ENCODE assay signal across 21 mouse cellular contexts in genomic region chr19:32285455-32285831, GRCm38 (mm10).
"Had no signal": no experiment of that assay in that cellular context is flagged by ENCODE, and none has a peak within 500 bp of the region (broad histone marks: within the 10 kb centered on the region; RNA-seq: fewer than 3 reads in every experiment).

No protein-coding gene starts in this region.

- H3K9me3 ChIP-seq: heart, embryonic 13.5 days; heart, embryonic 15.5 days; hindbrain, embryonic 13.5 days; hindbrain, embryonic 15.5 days; limb, embryonic 13.5 days; limb, embryonic 15.5 days; liver, embryonic 12.5 days had no signal

- H3K27ac ChIP-seq: gastrocnemius, adult 2 months; heart, embryonic 13.5 days; heart, embryonic 15.5 days; hindbrain, embryonic 13.5 days; hindbrain, embryonic 15.5 days; hindbrain, postnatal 0 days; layer of hippocampus, adult 2 months; left cerebral cortex, adult 2 months; limb, embryonic 13.5 days; limb, embryonic 15.5 days; liver, embryonic 12.5 days; liver, embryonic 14.5 days had no signal

- H3K4me2 ChIP-seq: heart, embryonic 11.5 days; heart, embryonic 13.5 days; heart, embryonic 15.5 days; hindbrain, embryonic 13.5 days; hindbrain, embryonic 15.5 days; limb, embryonic 13.5 days; limb, embryonic 15.5 days; liver, embryonic 12.5 days had no signal

- H3K4me1 ChIP-seq: hindbrain, embryonic 13.5 days; hindbrain, embryonic 15.5 days had no signal

- DNase-seq: gastrocnemius, adult 2 months; gastrocnemius, postnatal 10 days; gastrocnemius, postnatal 25 days; heart, adult 18-20 months; heart, postnatal 14 days; heart, postnatal 36 days; kidney, postnatal 10 days; left cerebral cortex, postnatal 4 days had no signal

- ATAC-seq: hindbrain, postnatal 0 days; intestine, postnatal 0 days; liver, embryonic 12.5 days had no signal

- H3K4me3 ChIP-seq: gastrocnemius, adult 2 months; heart, embryonic 13.5 days; heart, embryonic 15.5 days; hindbrain, embryonic 13.5 days; hindbrain, embryonic 15.5 days; layer of hippocampus, adult 2 months; left cerebral cortex, adult 2 months; limb, embryonic 13.5 days; limb, embryonic 15.5 days; liver, embryonic 12.5 days had no signal

- H3K36me3 ChIP-seq: heart, embryonic 15.5 days; hindbrain, embryonic 13.5 days; hindbrain, embryonic 15.5 days; limb, embryonic 13.5 days; limb, embryonic 15.5 days; liver, embryonic 12.5 days had no signal

- H3K27me3 ChIP-seq: heart, embryonic 13.5 days; heart, embryonic 15.5 days; hindbrain, embryonic 13.5 days; hindbrain, embryonic 15.5 days; limb, embryonic 13.5 days; limb, embryonic 15.5 days; liver, embryonic 12.5 days had no signal

- H3K9ac ChIP-seq: heart, embryonic 13.5 days; heart, embryonic 15.5 days; hindbrain, embryonic 13.5 days; hindbrain, embryonic 15.5 days; limb, embryonic 13.5 days; limb, embryonic 15.5 days; liver, embryonic 12.5 days; liver, embryonic 14.5 days had no signal
